In the genomic region with DNA sequence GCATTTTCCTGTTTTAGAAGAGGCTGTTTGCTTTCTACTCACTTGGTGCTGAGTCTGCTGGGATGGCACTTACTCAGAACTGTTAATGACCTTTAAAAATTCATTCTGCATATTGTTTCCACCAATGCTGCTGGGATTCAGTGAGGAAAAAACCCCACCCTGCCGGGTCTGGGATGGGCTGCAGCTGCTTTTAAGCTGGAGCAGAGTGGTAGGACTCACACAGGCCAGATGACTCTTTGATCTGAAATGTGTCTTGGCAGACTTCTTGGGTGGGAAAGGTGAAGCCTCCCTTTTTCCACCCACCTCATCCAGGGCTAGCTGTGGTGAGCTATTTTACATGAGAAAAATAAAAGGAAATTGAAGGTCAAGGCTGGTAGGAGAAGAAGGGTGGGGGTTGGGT, we compare ENCODE assay signal across 27 mouse cellular contexts. TPM values are rescaled to one million over a fixed set of nuclear protein-coding genes. Genes with fewer than 3 reads are reported as not detected.
DNase-seq lines count a peak whose midpoint lies in the region; ATAC-seq and TF ChIP-seq lines count a peak whose summit lies in the region.
"Had no signal": no experiment of that assay in that cellular context is flagged by ENCODE, and none has a peak within 500 bp of the region (broad histone marks: within the 10 kb centered on the region; RNA-seq: fewer than 3 reads in every experiment).

No protein-coding gene starts in this region.

- ATAC-seq in stomach, postnatal 0 days (ENCODE audit: low FRiP score, low TSS enrichment): no peak
- ATAC-seq: activated CD4-positive, CD25-positive, alpha-beta regulatory T cell, adult 4 months; forebrain, postnatal 0 days; intestine, postnatal 0 days; midbrain, embryonic 13.5 days had no signal

- H3K36me3 ChIP-seq in stomach, postnatal 0 days (ENCODE audit: control insufficient read depth, insufficient read depth, low read length): no peaks in the 10 kb centered on the region
- H3K36me3 ChIP-seq: embryonic facial prominence, embryonic 10.5 days; embryonic facial prominence, embryonic 15.5 days; forebrain, embryonic 12.5 days; heart, embryonic 13.5 days; midbrain, embryonic 13.5 days had no signal

- no peak overlapping the region for H3K9ac ChIP-seq in stomach, postnatal 0 days (ENCODE audit: low read length)
- H3K9ac ChIP-seq: embryonic facial prominence, embryonic 15.5 days; forebrain, embryonic 12.5 days; forebrain, postnatal 0 days; heart, embryonic 13.5 days; hindbrain, embryonic 14.5 days; liver, embryonic 14.5 days; midbrain, embryonic 13.5 days had no signal

- H3K27ac ChIP-seq in stomach, postnatal 0 days (replicated peaks): no peak overlapping the region
- H3K27ac ChIP-seq: embryonic facial prominence, embryonic 10.5 days; embryonic facial prominence, embryonic 15.5 days; forebrain, embryonic 12.5 days; heart, embryonic 13.5 days; hindbrain, embryonic 14.5 days; liver, embryonic 14.5 days; macrophage; midbrain, embryonic 13.5 days had no signal

- intact Hi-C loops in gastrocnemius, postnatal 14 days (cut with DNase I; ENCODE audit: low total_unique reads): no loop called here
- intact Hi-C loops in heart, postnatal 25 days (cut with DNase I): no loop called here

- H3K9me3 ChIP-seq in stomach, postnatal 0 days (ENCODE audit: control insufficient read depth, low read length): no peaks in the 10 kb centered on the region
- H3K9me3 ChIP-seq: embryonic facial prominence, embryonic 10.5 days; embryonic facial prominence, embryonic 15.5 days; forebrain, embryonic 12.5 days; heart, embryonic 13.5 days; midbrain, embryonic 13.5 days had no signal

- no peaks in the 10 kb centered on the region for H3K4me1 ChIP-seq in stomach, postnatal 0 days (replicated peaks; ENCODE audit: control insufficient read depth, insufficient read depth)
- H3K4me1 ChIP-seq: embryonic facial prominence, embryonic 10.5 days; embryonic facial prominence, embryonic 15.5 days; forebrain, embryonic 12.5 days; heart, embryonic 13.5 days; midbrain, embryonic 13.5 days had no signal

- WGBS in stomach, postnatal 0 days: 20% methylated on average over 1 of the region's 1 CpGs

- TF ChIP-seq CTCF in stomach, postnatal 0 days (IDR thresholded peaks at IDR 0.05; ENCODE audit: low read depth): no peak

- H3K4me2 ChIP-seq in stomach, postnatal 0 days (replicated peaks; ENCODE audit: low read depth): no peak overlapping the region
- H3K4me2 ChIP-seq: embryonic facial prominence, embryonic 15.5 days; forebrain, embryonic 12.5 days; heart, embryonic 13.5 days; hindbrain, embryonic 14.5 days; midbrain, embryonic 13.5 days had no signal

- H3K4me3 ChIP-seq in stomach, postnatal 0 days (ENCODE audit: low read depth, low read length): no peak overlapping the region
- H3K4me3 ChIP-seq: embryonic facial prominence, embryonic 10.5 days; embryonic facial prominence, embryonic 15.5 days; forebrain, embryonic 12.5 days; heart, embryonic 13.5 days; midbrain, embryonic 13.5 days had no signal

- TF ChIP-seq EP300 in stomach, postnatal 0 days (optimal IDR thresholded peaks at IDR 0.05): no peak

- no peaks in the 10 kb centered on the region for H3K27me3 ChIP-seq in stomach, postnatal 0 days (ENCODE audit: control insufficient read depth, insufficient read depth, low read length)
- H3K27me3 ChIP-seq: embryonic facial prominence, embryonic 15.5 days; forebrain, embryonic 12.5 days; heart, embryonic 13.5 days; midbrain, embryonic 13.5 days had no signal

- peak; percentile 22 for DNase-seq in gastrocnemius, postnatal 14 days
- no peak for DNase-seq in gastrocnemius, adult 18-20 months (ENCODE audit: low spot score)
- DNase-seq in heart, postnatal 25 days (ENCODE audit: low spot score): peak; percentile 8
- no peak for DNase-seq in heart, adult 8-10 months (ENCODE audit: low spot score)
- peak; percentile 36 for DNase-seq in MN1 (ENCODE audit: low spot score)
- peak; percentile 13 for DNase-seq in stomach, postnatal 0 days (ENCODE audit: low spot score)
- no peak for DNase-seq in adrenal gland, adult 2 months
- DNase-seq: adrenal gland, adult 8-10 months; cerebellum, adult 2 months; cerebellum, postnatal 25 days; forebrain, postnatal 0 days; kidney, adult 9 months; kidney, postnatal 14 days; layer of hippocampus, adult 9-11 months; liver; lung, adult 2 months; lung, postnatal 10 days had no signal

RNA-seq across cellular contexts. Expression of a gene that starts 56.4 kb away (rescaled TPM):
- 1 to 10 TPM; 4.5 to 5.3 TPM for total RNA-seq in gastrocnemius, postnatal 14 days (2021)
- 1 to 10 TPM; 2.9 TPM for total RNA-seq in gastrocnemius, adult 18-20 months (2021)
- 1 to 10 TPM; 8.2 to 8.3 TPM for total RNA-seq in heart, postnatal 25 days (2021)
- 10 to 100 TPM in 3 of 4 experiments, 1 to 10 TPM in 1; 8.9 to 10.8 (median 10.3) TPM for total RNA-seq in heart, adult 8-10 months (2022)
- 4.4 and 4.5 TPM in 2 replicates for polyA plus RNA-seq in stomach, postnatal 0 days (2015; fragmentation: Nextera tagmentation; extraction: Ambion mirVana)
- total RNA-seq in adrenal gland, adult 2 months (2021): 10 to 100 TPM; 19.9 to 20.9 TPM
- polyA plus RNA-seq in adrenal gland, adult 2 months (2012; rRNA removed): 8.3 and 9.7 TPM in 2 replicates

Comparison
In these comparisons a context has a peak if more than half of its experiments do, and no peak if none do; other contexts are left out.
1. DNase-seq: peak in gastrocnemius, postnatal 14 days (single experiment), heart, postnatal 25 days (single experiment), MN1 (single experiment) and stomach, postnatal 0 days (single experiment); none in gastrocnemius, adult 18-20 months (single experiment), heart, adult 8-10 months (single experiment) and adrenal gland, adult 2 months (single experiment).